Mouse (Mus musculus) lung, embryonic 14.5 days (tissue): ENCODE results near the gene Coa5. TPM values are rescaled to one million over a fixed set of nuclear protein-coding genes. Genes with fewer than 3 reads are reported as not detected.

Experiments used
- ATAC-seq: fragments of 200-750 bp; cut with Nextera tagmentation; 2 replicates; pipeline ENCODE4 v1.8.0; 2017; ENCODE audit warnings: mild to moderate bottlenecking, moderate TSS enrichment, moderate library complexity; ENCODE audit not compliant: insufficient read depth
- DNase-seq: peaks from one replicate; pipeline ENCODE4 v3.0.0-alpha.2; 2015
- H3K27ac ChIP-seq: fragments of 300-500 bp; sonication (generic); 2 replicates; pipeline ENCODE4 v1.5.1; 2014; ENCODE audit warnings: low read depth, mild to moderate bottlenecking, moderate library complexity
- H3K27me3 ChIP-seq: fragments of 300-500 bp; sonication (generic); 2 replicates; pipeline ENCODE4 v1.6.1; 2014; ENCODE audit warnings: low read length, control low read depth; ENCODE audit not compliant: insufficient read depth
- H3K36me3 ChIP-seq: fragments of 300-500 bp; sonication (generic); 2 replicates; pipeline ENCODE4 v1.6.1; 2014; ENCODE audit warnings: control low read depth; ENCODE audit not compliant: insufficient read depth
- H3K4me1 ChIP-seq: fragments of 300-500 bp; sonication (generic); 2 replicates; pipeline ENCODE4 v1.6.1; 2014; ENCODE audit warnings: antibody characterized with exemption, control low read depth; ENCODE audit not compliant: insufficient read depth
- H3K4me2 ChIP-seq: fragments of 300-500 bp; sonication (generic); 2 replicates; pipeline ENCODE4 v1.6.1; 2014; ENCODE audit warnings: mild to moderate bottlenecking
- H3K4me3 ChIP-seq: fragments of 300-500 bp; sonication (generic); 2 replicates; pipeline ENCODE4 v1.5.1; 2014; ENCODE audit warnings: low read depth, low read length
- H3K9ac ChIP-seq: fragments of 300-500 bp; sonication (generic); 2 replicates; pipeline ENCODE4 v1.6.1; 2014
- H3K9me3 ChIP-seq: fragments of 300-500 bp; sonication (generic); 2 replicates; pipeline ENCODE4 v1.6.1; 2016; ENCODE audit warnings: low read depth, low read length, control low read depth
- CTCF ChIP-seq: IDR thresholded peaks from 2 replicates; pipeline ENCODE4 v1.5.1; 2016; ENCODE audit warnings: antibody characterized with exemption, low read depth
- WGBS: fragments of 180-500 bp; shearing (Covaris S2); extraction: QIAGEN DNeasy Blood & Tissue Kit; methylation state at CpG from one replicate; pipeline ENCODE4 v1.1.7; 2014; 5-methylcytosine and 5-hydroxymethylcytosine counted together
- polyA plus RNA-seq: library from polyadenylated mRNA; unstranded; fragments of >200 nt; fragmentation: Nextera tagmentation; extraction: Ambion mirVana; gene quantifications from 2 replicates; pipeline ENCODE4 v1.2.1, GENCODE M21; 2014

Gene Coa5
- polyA plus RNA-seq, 1 experiment from 2014 or later, result 51.6 TPM

DNA sequence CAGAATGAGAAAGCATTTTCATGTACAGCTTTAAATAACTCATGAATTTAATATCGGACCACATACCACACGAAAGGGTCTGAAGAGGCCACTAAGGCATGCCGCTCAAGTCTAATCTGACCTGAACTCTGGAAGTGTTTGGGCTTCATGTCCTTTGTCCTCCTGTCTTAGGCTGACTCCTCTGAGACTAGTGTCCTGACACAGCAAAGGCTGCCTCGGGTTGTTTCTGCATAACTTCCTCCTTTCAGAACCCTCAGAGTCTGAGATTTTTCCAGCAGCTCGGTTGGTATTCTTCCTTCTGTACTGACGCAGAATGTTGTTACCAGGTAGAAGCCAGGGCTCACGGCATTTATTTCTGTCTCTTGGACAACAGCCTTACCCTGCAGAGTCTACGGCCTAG, 44.1 kb upstream of the Coa5 start:
- H3K9me3 ChIP-seq, result no peaks in the 10 kb centered on the region
- no peak overlapping the region for H3K27ac ChIP-seq
- no peak overlapping the region for H3K4me2 ChIP-seq
- DNase-seq, result no peak
- ATAC-seq, result no peak
- no peaks in the 10 kb centered on the region for H3K27me3 ChIP-seq
- TF ChIP-seq CTCF, result no peak
- 69% methylated on average over 8 of the region's 8 CpGs for WGBS
- no peaks in the 10 kb centered on the region for H3K36me3 ChIP-seq
- H3K4me1 ChIP-seq, result no peaks in the 10 kb centered on the region
- no peak overlapping the region for H3K9ac ChIP-seq
- H3K4me3 ChIP-seq, result no peak overlapping the region

- H3K4me1 ChIP-seq, result no peaks in the 10 kb centered on the region
- H3K9ac ChIP-seq, result no peak overlapping the region
- no peak for ATAC-seq
- H3K27ac ChIP-seq, result no peak overlapping the region
- no peaks in the 10 kb centered on the region for H3K27me3 ChIP-seq
- H3K36me3 ChIP-seq, result no peaks in the 10 kb centered on the region
- H3K4me3 ChIP-seq, result no peak overlapping the region
- H3K4me2 ChIP-seq, result no peak overlapping the region
- no peak for DNase-seq
- 79% methylated on average over 10 of the region's 10 CpGs for WGBS
- no peak for TF ChIP-seq CTCF
- no peaks in the 10 kb centered on the region for H3K9me3 ChIP-seq
Observed at GRCm38 (mm10) chr1:37473251-37473650, 43.3 kb upstream of the Coa5 start.

DNA sequence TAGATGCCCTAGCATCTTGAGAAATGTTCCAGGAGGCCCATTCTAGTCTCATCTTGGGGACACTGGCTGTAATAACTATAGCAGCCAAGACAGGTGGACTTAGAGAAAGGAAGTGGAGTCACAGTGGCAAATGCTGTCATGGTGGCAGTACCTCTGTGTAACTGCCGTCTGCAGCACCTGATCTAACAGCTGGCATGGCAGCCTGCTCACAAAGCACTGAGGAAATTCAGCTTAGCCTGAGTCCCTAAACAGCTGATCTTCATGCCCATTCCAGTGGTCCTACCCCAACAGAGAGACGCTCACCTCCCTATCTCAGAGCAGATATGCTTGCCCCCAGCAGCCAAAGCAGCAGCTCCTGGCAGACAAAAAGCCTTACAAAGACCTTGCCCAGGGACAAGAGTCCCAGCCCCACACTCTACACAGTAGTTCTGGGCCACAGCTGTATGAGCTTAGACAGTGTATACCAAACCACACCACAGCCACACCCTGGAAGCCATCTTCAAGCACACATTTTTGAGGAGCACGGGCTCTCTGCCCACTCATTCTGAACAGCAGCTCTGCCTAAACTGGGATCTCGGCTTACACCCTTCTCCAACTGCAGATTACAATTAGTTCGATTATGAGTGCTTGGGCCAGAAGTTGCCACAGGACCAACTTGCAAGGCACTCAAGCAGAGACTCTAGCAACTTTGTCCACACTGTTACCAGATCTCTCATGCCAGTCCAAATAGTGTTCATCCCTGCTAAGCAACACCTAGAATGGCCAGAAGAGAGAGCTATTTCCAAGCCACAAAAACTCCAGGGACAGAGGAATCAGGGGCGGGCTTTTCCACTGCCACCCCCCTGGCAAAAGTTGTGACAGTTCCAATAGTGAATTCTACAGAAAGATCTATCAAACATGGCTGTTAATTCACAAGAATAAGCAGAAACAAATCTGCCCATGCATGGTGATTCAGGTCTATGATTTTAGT, 41.6 kb upstream of the Coa5 start:
- TF ChIP-seq CTCF, result peak; percentile 38
- H3K4me3 ChIP-seq, result no peak overlapping the region
- no peaks in the 10 kb centered on the region for H3K9me3 ChIP-seq
- H3K27me3 ChIP-seq, result no peaks in the 10 kb centered on the region
- no peaks in the 10 kb centered on the region for H3K4me1 ChIP-seq
- no peak for ATAC-seq
- DNase-seq, result no peak
- WGBS, result 70% methylated on average over 6 of the region's 6 CpGs
- no peak overlapping the region for H3K4me2 ChIP-seq
- H3K36me3 ChIP-seq, result no peaks in the 10 kb centered on the region
- H3K9ac ChIP-seq, result no peak overlapping the region
- H3K27ac ChIP-seq, result no peak overlapping the region

DNA sequence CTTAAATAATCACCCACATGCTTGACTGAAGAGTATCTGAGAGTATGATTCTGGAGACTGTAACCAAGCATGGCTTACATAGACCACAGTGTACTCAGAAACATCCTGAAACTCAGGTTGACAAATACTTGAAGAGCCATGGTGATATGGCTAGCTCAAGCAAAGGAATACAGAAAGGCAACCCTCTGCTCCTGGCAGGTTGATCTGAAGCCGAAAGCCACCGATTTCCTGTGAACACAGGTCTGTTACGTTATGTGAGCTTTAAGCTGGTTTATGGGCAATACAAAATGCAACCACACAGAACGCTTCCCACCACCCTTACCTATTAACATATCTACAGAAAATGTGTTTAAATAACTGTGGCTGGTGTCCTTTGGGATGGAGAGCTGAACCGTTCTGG, 39.1 kb upstream of the Coa5 start:
- DNase-seq (no peak), ATAC-seq (no peak)
- Histone ChIP-seq H3K4me1 (no peaks in the 10 kb centered on the region), H3K36me3 (no peaks in the 10 kb centered on the region), H3K9ac (no peak overlapping the region), H3K27ac (no peak overlapping the region), H3K4me3 (no peak overlapping the region), H3K4me2 (no peak overlapping the region), H3K9me3 (no peaks in the 10 kb centered on the region), H3K27me3 (no peaks in the 10 kb centered on the region)
- WGBS, result 89% methylated on average over 5 of the region's 5 CpGs
- TF ChIP-seq CTCF, result no peak

DNA sequence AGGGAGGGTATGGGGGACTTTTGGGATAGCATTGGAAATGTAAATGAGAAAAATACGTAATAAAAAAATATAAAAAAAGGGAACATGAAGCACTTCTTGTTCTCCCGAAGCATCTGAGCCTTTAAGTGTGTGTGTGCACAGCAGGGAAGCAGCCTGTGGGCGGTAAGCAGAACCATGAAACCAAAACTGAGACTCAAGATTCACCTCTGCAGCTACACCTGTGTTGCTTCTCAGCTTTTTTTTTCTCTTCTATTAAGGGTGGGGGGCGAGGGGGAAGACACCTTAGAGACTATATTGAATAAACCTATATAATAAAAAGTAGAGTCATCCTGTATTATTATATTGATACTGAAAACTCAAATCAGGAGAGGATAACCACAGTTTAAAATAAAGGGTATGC, 37.9 kb upstream of the Coa5 start:
- H3K36me3 ChIP-seq, result no peaks in the 10 kb centered on the region
- H3K4me1 ChIP-seq, result no peaks in the 10 kb centered on the region
- H3K9me3 ChIP-seq, result no peaks in the 10 kb centered on the region
- no peak for TF ChIP-seq CTCF
- H3K27me3 ChIP-seq, result no peaks in the 10 kb centered on the region
- H3K4me3 ChIP-seq, result no peak overlapping the region
- DNase-seq (no peak), ATAC-seq (no peak)
- H3K4me2 ChIP-seq, result no peak overlapping the region
- no peak overlapping the region for H3K9ac ChIP-seq
- no peak overlapping the region for H3K27ac ChIP-seq
- 75% methylated on average over 4 of the region's 4 CpGs for WGBS

GRCm38 (mm10) chr1:37466322-37466995, 36.6 kb upstream of the Coa5 start:
- peak; percentile 28; the same call in 1 of the 2 replicates for TF ChIP-seq CTCF
- DNase-seq, result no peak
- Histone ChIP-seq H3K27ac (no peak overlapping the region), H3K4me1 (no peaks in the 10 kb centered on the region), H3K9ac (no peak overlapping the region), H3K9me3 (no peaks in the 10 kb centered on the region), H3K27me3 (no peaks in the 10 kb centered on the region), H3K4me2 (no peak overlapping the region), H3K36me3 (no peaks in the 10 kb centered on the region), H3K4me3 (no peak overlapping the region)
- ATAC-seq, result no peak
- 78% methylated on average over 3 of the region's 3 CpGs for WGBS

DNA sequence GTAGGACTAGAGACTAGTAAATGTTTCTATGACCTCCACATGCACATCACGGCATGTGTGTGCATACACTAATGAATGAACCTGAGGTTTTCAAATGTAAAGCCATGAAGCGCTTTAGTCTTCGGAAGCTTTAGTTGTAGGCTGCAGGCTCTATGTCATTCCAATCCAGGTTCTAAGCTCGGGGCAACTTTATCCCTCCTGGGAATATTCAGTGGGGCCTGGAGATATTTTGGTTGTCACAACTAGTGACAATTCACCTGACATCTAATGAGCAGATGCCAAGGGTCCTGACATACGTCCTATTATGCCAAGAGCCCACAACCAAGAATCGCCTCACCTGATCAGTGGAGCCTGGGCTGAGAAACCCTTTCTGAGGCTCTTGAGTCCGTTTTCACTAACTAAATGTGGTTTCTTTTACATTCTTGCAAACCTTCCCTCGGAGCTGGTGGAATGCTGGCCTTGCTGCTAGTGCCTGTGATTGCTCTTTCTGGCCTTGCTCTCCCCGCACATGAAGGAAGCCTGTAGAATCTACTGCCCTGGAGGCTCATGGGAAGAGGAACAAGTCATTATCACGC, 35.1 kb upstream of the Coa5 start:
- Histone ChIP-seq H3K27me3 (no peaks in the 10 kb centered on the region), H3K36me3 (no peaks in the 10 kb centered on the region), H3K4me1 (no peaks in the 10 kb centered on the region), H3K4me2 (no peak overlapping the region), H3K4me3 (no peak overlapping the region), H3K9me3 (no peaks in the 10 kb centered on the region), H3K9ac (no peak overlapping the region), H3K27ac (no peak overlapping the region)
- ATAC-seq (no peak), DNase-seq (no peak)
- WGBS, result 79% methylated on average over 10 of the region's 10 CpGs
- TF ChIP-seq CTCF, result no peak
